Mouse (Mus musculus) ovary, adult 18-20 months (tissue): ENCODE data around the gene Nfam1.

Source experiments
- DNase-seq: peaks from one replicate; pipeline ENCODE4 v3.0.0; 2022; ENCODE audit warnings: low spot score, mixed read lengths

The Nfam1 gene

DNA sequence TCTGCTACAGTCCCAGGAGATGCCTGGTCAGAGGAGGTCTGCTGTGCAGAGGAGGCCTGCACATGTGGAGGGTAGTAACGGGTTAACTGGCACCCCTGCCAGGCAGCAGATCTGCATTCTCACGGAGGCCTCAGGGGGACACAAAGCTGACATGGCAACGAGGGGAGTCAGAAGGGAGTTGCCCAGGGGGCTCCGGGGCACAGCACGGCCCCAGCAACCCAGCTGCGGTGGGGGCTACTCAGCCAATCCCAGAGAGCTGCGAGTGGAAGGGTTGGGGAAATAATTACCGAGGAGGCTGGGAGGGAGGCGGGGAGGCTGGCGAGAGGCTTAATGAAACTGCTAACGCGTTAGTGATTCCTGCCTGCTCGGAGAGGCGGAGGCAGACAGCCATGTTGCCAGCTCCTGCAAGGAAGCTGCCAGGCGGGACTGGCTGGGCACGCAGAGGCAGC lies 74.8 kb downstream of the Nfam1 start:
- no peak for DNase-seq

DNA sequence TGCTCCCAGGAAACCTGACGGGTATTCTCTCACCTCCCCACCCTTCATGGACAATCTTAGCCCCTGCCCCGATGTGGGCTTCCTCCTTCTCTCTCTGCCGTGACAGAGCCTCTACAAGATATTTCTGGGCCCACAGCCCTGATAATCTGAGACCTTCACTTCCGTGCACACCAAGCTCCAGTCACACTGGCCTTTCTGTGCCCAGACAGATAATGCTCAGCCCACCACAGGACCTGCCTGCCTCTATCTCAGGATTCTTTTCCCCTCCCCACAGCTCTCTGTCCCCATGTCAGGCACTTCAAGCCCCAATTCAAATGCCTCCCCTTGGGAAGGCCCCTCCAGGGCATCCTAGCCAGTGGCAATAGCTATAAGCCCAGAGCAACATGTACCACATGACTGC lies 76.4 kb downstream of the Nfam1 start:
- no peak for DNase-seq

DNA sequence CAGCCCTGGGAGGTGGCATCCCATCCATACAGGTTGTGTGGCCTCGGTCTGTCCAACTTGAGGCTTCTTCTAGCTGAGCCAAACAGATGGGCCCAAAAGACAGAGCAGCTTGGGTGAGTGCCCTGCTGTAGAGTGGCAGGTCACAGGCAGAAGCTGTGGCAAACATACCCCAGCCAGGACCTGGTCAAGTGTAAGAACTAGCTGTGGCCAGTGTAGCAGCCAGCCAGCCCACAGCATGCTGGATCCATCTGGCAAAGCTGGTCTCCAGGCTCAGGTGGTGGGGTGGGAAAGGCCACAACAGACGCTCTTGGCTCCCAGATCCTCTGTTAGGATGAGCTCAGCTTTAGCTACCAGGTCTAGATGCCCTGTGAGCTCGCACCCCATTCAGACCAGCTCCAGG lies 76.8 kb downstream of the Nfam1 start:
- no peak for DNase-seq

DNA sequence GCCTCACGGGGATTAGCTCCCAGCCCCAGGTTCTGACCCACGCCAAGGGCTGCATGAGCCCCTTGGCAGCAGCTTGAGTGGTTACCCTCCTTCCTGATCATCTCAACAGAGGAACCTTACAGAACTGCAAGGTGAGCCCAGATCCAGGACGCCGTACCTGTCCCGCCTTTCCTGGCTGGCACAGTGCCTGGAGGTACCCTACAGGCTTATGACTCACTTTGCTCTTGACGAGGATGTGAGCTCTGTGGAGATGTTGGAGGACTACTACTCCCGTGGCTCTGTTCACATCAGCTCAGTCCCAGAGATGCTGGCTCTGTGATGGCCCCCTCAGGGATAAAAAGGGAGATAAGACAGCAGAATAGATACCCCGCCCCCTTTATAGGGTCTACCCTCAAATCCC lies 77.8 kb downstream of the Nfam1 start:
- DNase-seq, result no peak

DNA sequence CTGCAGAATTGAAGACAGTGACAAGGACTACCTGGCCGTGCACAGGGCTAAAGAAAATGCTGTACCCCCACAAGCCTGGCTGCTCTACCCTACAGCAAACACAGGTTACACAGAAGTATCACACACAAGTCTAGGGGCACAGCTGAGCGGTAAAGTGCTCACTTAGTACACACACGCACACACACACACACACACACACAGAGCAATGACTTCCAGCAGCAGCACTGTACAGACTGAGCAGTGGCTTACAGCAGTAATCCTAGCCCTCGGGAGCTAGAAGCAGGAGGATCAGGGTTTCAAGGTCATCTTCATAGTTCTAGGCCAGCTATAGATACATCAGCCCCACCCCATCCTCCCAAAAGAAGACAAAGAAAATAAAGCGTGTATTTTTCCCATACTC lies 79.1 kb downstream of the Nfam1 start:
- no peak for DNase-seq

DNA sequence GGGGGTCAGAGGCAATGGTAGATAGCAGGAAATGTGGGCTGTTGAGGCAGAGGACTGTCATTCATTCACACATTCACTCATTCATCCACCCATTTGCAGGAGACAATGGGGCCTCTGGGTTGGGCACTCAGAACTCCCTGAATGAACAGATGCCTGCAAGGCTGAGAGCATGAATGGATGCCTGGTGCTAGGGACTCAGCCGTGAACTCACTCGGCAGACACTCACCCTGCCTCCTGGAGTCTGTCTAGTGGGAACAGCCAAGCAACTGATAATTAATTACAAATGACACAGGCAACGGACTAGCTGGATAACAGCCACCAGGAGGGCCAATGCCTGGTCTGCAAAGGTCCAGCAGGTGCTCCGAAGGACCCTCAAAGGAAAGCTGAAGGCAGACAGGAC lies 80.0 kb downstream of the Nfam1 start:
- DNase-seq, result no peak

DNA sequence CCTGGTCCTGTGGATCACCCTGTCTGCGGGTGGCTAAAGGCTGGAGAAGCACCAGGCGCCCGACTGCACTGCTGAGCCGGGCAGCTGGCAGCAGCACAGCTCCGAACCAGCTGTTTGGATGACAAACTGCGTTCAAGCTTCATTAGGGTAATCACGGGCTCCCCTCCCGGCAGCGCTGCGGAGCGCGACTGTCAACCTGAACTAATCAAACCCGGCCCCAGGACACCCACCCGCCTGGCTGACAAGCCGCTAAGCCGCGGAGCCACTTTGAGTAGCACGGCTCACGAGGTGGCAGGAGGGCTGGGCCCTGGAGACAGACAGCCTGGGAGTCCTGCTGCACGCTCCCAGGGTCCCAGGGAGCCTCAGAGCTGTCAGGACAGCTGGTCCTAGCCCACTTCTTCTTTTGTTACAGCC lies 80.8 kb downstream of the Nfam1 start:
- no peak for DNase-seq

DNA sequence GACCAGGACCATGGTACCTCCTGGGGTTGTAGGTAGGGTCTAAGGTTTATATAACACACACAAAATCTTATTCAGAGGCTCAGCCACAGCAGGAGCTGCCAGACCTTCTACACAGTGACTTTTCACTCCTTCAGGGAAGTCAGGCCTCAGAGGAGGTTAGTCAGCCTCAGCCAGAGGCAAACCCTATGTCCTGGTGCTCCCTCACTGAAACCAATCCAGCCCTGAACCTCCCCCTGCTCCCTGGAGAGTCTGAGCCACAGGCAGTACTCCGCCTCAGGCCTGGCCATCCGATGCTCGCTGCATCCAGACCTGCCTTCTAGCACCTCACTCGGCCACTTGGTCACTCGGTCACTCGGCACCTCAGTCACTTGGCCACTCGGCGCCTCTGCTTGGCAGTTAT lies 82.9 kb downstream of the Nfam1 start:
- no peak for DNase-seq

DNA sequence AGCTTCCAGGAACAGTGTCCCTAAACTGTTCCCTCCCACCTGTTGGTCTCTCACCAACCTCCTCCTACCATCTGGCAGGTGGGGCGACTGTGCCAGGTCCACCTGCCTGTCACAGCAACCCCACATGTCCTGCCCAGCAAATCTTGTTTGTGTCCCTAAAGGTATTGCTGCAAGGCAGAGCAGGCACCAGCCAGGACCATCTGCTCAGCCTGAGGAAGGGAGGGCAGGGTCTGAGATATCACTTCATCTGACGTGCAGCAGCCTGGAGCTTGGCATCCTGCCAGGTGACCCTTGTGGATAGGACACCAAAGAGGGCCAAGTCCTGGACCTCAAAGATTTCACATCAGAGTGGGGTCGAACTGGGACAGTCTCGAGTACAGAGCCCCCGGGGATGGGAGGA lies 85.7 kb downstream of the Nfam1 start:
- DNase-seq, result no peak

DNA sequence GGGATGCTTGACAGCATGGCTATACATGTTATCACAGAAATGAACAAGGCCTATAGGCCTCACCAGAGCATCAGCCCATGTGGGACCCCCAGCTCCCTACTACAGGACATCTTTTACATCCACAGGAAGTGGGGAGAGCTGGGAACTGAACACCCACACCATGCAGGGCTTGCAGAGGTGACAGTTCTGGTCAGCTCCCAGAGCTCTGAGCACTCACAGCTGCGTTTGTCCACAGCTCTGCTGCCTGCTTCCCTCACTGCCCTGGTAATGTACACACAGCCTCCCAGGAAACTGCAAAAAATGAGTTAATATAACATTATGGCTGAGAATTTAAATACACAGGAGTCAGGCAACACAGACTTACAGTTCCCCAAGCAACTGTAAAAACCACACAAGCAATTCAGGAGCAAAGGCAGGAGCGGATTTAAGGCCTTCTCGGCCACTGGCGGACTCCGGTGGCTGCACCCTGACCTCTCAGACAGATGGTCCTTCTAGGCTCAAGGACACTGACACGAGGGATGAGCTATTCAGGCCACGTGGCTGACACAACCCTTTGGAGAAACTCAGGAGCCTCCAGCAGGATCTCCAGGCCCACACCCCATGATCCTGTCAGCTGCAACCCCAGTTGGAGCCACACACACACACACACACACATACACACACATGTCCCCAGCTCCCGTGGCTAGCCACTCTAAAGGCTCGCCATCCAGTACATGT lies 88.5 kb downstream of the Nfam1 start:
- DNase-seq, result no peak
